Mouse (Mus musculus): ENCODE results near the gene Slc26a6. TPM values are rescaled to one million over a fixed set of nuclear protein-coding genes. Genes with fewer than 3 reads are reported as not detected.

The Slc26a6 gene
- polyA plus RNA-seq, 1 experiment: 8.2 TPM

- Histone ChIP-seq H3K4me1 (ENCODE audit: control insufficient read depth, insufficient read depth, low read length) (no peaks in the 10 kb centered on the region), H3K4me3 (ENCODE audit: low read depth, low read length) (peak overlapping the region; percentile 62), H3K27me3 (ENCODE audit: control insufficient read depth, insufficient read depth, low read length, poor library complexity, severe bottlenecking) (no peaks in the 10 kb centered on the region), H3K27ac (ENCODE audit: insufficient read depth, low read length) (no peak overlapping the region), H3K9me3 (replicated peaks; ENCODE audit: control insufficient read depth, insufficient read depth, low read length, poor library complexity, severe bottlenecking) (no peaks in the 10 kb centered on the region), H3K36me3 (ENCODE audit: control insufficient read depth, insufficient read depth, low read length, poor library complexity, severe bottlenecking) (no peaks in the 10 kb centered on the region), H3K9ac (ENCODE audit: low read depth, poor library complexity, severe bottlenecking) (peak overlapping the region; percentile 29)
- TF ChIP-seq EP300 (IDR thresholded peaks at IDR 0.05; ENCODE audit: insufficient read depth, low read depth, low read length) (no peak), CTCF (IDR thresholded peaks at IDR 0.05; ENCODE audit: low read depth, low read length) (no peak), POLR2A (IDR thresholded peaks at IDR 0.05; ENCODE audit: insufficient read depth, low read length) (no peak)
Measured at GRCm38 (mm10) chr9:108824144-108824685, 28.9 kb upstream of the Slc26a6 start.

GRCm38 (mm10) chr9:108824755-108825413, 28.2 kb upstream of the Slc26a6 start:
- Histone ChIP-seq H3K9ac (ENCODE audit: low read depth, poor library complexity, severe bottlenecking) (peak overlapping the region; percentile 29), H3K4me3 (ENCODE audit: low read depth, low read length) (peak overlapping the region; percentile 76), H3K4me1 (ENCODE audit: control insufficient read depth, insufficient read depth, low read length) (no peaks in the 10 kb centered on the region), H3K36me3 (ENCODE audit: control insufficient read depth, insufficient read depth, low read length, poor library complexity, severe bottlenecking) (no peaks in the 10 kb centered on the region), H3K27ac (ENCODE audit: insufficient read depth, low read length) (no peak overlapping the region), H3K9me3 (replicated peaks; ENCODE audit: control insufficient read depth, insufficient read depth, low read length, poor library complexity, severe bottlenecking) (no peaks in the 10 kb centered on the region), H3K27me3 (ENCODE audit: control insufficient read depth, insufficient read depth, low read length, poor library complexity, severe bottlenecking) (no peaks in the 10 kb centered on the region)
- no peak for TF ChIP-seq CTCF (IDR thresholded peaks at IDR 0.05; ENCODE audit: low read depth, low read length)
- TF ChIP-seq POLR2A (IDR thresholded peaks at IDR 0.05; ENCODE audit: insufficient read depth, low read length): peak; percentile 90
- no peak for TF ChIP-seq EP300 (IDR thresholded peaks at IDR 0.05; ENCODE audit: insufficient read depth, low read depth, low read length)

GRCm38 (mm10) chr9:108825820-108826699, 27.0 kb upstream of the Slc26a6 start, which contains the start of gene Celsr3:
Gene Celsr3 (plus strand): TSS chr9:108826320.
- H3K9ac ChIP-seq (ENCODE audit: low read depth, poor library complexity, severe bottlenecking): peak within 1 kb of the TSS; percentile 55
- H3K4me1 ChIP-seq (ENCODE audit: control insufficient read depth, insufficient read depth, low read length): no peaks in the 10 kb centered on the region
- peak within 1 kb of the TSS; percentile 81 for H3K4me3 ChIP-seq (ENCODE audit: low read depth, low read length)
- no peaks in the 10 kb centered on the region for H3K9me3 ChIP-seq (replicated peaks; ENCODE audit: control insufficient read depth, insufficient read depth, low read length, poor library complexity, severe bottlenecking)
- no peak within 1 kb of the TSS for H3K27ac ChIP-seq (ENCODE audit: insufficient read depth, low read length)
- no peaks in the 10 kb centered on the region for H3K36me3 ChIP-seq (ENCODE audit: control insufficient read depth, insufficient read depth, low read length, poor library complexity, severe bottlenecking)
- H3K27me3 ChIP-seq (ENCODE audit: control insufficient read depth, insufficient read depth, low read length, poor library complexity, severe bottlenecking): no peaks in the 10 kb centered on the region
- TF ChIP-seq POLR2A (IDR thresholded peaks at IDR 0.05; ENCODE audit: insufficient read depth, low read length) (no peak), EP300 (IDR thresholded peaks at IDR 0.05; ENCODE audit: insufficient read depth, low read depth, low read length) (peak; percentile 62; the same call in 1 of the 2 replicates)

DNA sequence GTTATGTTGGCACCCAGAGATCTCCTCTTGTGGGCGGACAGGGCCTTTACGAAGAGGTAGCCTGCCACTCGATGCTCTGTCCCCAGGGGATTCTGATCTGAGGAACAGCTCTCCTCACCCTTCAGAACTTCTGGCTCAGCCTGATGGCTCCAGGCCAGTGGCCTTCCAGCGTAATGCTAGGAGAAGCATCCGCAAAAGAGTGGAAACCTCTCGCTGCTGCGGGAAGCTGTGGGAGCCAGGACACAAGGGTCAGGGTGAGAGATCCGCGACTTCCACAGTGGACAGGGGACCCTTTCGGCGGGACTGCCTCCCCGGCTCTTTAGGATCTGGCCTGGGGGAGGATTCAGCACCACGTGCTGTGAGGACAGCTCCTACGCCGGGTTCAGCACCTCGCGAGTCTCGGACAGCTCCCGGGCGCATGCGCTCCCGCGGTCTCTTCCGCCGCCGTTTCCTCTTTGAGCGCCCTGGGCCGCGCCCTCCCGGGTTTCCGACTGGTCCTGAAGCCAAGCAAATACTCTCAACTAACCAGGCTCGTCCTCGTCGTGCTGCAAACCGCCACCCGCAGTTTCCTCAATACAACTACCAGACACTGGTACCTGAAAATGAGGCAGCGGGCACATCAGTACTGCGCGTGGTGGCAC, 26.3 kb upstream of the Slc26a6 start:
- no peaks in the 10 kb centered on the region for H3K36me3 ChIP-seq (ENCODE audit: control insufficient read depth, insufficient read depth, low read length, poor library complexity, severe bottlenecking)
- H3K4me1 ChIP-seq (ENCODE audit: control insufficient read depth, insufficient read depth, low read length): peaks cover 2% of the 10 kb centered on the region
- no peak overlapping the region for H3K9ac ChIP-seq (ENCODE audit: low read depth, poor library complexity, severe bottlenecking)
- no peaks in the 10 kb centered on the region for H3K27me3 ChIP-seq (ENCODE audit: control insufficient read depth, insufficient read depth, low read length, poor library complexity, severe bottlenecking)
- no peaks in the 10 kb centered on the region for H3K9me3 ChIP-seq (replicated peaks; ENCODE audit: control insufficient read depth, insufficient read depth, low read length, poor library complexity, severe bottlenecking)
- peak overlapping the region; percentile 81 for H3K4me3 ChIP-seq (ENCODE audit: low read depth, low read length)
- H3K27ac ChIP-seq (ENCODE audit: insufficient read depth, low read length): no peak overlapping the region
- TF ChIP-seq POLR2A (IDR thresholded peaks at IDR 0.05; ENCODE audit: insufficient read depth, low read length) (no peak), EP300 (IDR thresholded peaks at IDR 0.05; ENCODE audit: insufficient read depth, low read depth, low read length) (no peak), CTCF (IDR thresholded peaks at IDR 0.05; ENCODE audit: low read depth, low read length) (no peak)

DNA sequence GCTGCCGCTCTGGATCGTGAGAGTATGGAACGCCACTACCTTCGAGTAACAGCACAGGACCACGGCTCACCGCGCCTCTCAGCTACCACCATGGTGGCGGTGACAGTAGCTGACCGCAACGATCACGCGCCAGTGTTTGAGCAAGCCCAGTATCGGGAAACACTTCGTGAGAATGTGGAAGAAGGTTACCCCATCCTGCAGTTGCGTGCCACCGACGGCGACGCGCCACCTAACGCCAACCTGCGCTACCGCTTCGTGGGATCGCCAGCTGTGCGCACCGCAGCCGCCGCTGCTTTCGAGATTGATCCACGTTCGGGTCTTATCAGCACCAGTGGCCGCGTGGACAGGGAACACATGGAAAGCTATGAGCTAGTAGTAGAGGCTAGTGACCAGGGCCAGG, 25.6 kb upstream of the Slc26a6 start:
- Histone ChIP-seq H3K4me3 (ENCODE audit: low read depth, low read length) (peak overlapping the region; percentile 81), H3K36me3 (ENCODE audit: control insufficient read depth, insufficient read depth, low read length, poor library complexity, severe bottlenecking) (no peaks in the 10 kb centered on the region), H3K27me3 (ENCODE audit: control insufficient read depth, insufficient read depth, low read length, poor library complexity, severe bottlenecking) (no peaks in the 10 kb centered on the region), H3K9ac (ENCODE audit: low read depth, poor library complexity, severe bottlenecking) (no peak overlapping the region), H3K4me1 (ENCODE audit: control insufficient read depth, insufficient read depth, low read length) (peaks cover 2% of the 10 kb centered on the region), H3K9me3 (replicated peaks; ENCODE audit: control insufficient read depth, insufficient read depth, low read length, poor library complexity, severe bottlenecking) (no peaks in the 10 kb centered on the region), H3K27ac (ENCODE audit: insufficient read depth, low read length) (no peak overlapping the region)
- TF ChIP-seq CTCF (IDR thresholded peaks at IDR 0.05; ENCODE audit: low read depth, low read length) (no peak), EP300 (IDR thresholded peaks at IDR 0.05; ENCODE audit: insufficient read depth, low read depth, low read length) (no peak), POLR2A (IDR thresholded peaks at IDR 0.05; ENCODE audit: insufficient read depth, low read length) (no peak)
